Mouse (Mus musculus) natural killer cell, adult 2 months (primary cell): Measurements from ENCODE around the gene Ppip5k2.

Experiments used
- DNase-seq, 2 experiments: peaks; one replicate each; pipeline ENCODE4 v3.0.0; 2022; ENCODE audit warnings: low spot score in 2 of 2

Gene Ppip5k2

DNA sequence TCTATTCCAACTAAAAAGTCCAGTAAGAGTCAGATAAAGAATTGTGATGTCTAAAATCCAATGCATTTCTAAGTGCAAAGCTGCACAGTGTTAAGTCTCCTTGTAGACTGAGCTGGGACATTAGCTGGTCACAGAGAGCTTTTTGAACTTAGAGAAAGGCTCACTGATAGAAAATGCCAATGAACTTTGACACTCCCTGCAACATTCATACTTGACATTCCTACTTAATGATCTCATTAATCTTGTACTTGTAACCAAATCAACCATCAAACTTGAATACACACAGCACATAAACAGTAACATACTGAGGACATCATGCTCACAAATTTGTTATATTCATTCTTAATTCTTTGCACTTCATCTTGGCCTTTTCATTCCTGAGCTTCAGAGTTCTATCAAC lies 10.4 kb downstream of the Ppip5k2 start:
- DNase-seq, result no peak

DNA sequence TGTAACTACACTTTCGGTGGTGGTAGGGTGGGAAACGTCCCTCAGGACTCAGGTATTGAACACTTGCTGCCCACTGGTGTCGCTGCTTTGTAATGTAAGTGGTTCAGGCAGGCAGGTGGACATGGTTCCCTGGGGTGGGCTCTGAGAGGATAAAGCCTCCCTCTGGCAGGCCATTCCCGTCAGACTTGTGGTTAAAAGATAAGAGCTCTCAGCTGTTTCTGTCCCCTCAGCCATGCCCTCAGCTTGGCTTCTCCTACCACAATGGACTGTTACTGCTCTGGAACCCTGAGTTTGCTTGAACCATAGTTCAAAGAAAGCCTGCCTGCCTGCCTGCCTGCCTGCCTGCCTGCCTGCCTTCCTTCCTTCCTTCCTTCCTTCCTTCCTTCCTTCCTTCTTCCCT lies 15.8 kb downstream of the Ppip5k2 start:
- DNase-seq, result no peak

DNA sequence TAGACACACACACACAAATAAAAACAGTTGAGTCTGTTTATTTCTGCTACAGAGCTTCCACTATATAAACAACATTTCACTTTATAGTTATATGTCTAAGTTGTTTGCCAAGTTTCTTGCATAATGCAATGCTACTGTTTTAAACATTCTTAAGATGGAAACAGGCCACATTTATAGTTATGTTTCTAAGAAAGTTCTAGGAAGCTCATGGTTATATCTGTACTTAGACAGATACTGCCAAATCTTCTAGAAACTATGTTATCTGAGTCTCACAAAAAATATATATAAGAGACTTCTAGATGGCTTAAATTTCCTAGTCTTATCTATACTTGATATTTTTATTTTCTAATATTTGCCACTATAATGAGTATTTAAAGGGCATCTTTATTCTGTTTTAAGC lies 17.0 kb downstream of the Ppip5k2 start:
- no peak for DNase-seq

DNA sequence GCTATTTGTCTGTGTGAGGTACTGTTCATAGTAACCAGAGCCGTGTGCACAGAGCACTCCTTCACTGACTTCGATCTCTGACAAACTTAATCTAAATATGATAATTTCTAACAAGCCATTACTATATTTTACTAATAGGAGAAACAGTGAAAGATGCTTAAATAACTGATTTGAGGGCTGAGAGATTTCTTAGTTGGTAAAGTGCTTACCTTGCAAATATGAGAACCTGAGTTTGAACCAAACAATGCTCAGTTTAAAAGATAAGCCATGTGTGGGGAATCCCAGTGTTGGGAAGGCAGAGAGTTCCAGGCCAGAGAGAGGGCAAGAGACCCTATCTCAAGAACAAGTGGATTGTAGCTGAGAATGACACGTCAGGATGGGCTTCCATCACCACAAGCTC lies 22.0 kb downstream of the Ppip5k2 start:
- no peak for DNase-seq

DNA sequence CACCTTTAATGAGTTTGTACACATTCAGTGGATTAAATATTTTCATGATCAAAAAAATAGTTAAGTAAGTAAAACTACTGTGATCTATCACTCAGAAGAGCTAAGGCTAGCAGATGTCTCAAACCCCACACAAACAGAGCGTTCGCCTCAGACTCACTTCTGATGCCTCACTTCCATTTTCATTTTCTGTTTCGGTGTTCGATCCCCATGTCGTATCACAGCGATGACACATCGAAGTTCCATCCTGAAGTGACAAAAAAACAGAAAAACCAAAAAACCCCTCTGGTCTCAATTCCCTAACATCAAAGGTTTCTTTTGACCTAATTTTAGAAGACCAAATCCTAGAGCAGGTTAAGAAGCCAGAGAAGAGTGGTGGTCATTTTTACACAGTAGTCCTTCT lies 23.9 kb downstream of the Ppip5k2 start:
- no peak for DNase-seq

DNA sequence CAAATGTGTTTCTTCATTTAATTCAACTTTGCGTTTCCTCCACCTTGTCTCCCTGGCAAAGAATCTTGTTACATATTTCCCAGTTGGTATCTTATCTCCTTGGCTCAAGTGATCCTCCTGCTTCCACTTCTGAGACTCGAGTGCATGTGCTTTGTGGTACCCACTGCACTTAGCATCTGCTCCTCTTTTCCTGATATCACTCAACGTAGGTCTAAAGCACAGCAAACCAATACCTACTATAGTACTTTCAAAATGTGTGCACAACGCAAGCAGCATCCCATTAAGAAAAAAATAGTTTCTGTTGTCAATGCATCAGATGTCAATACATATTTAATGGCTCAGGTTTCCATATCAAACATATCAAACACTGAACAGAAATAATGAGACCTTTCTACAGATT lies 24.5 kb downstream of the Ppip5k2 start:
- DNase-seq, result no peak

DNA sequence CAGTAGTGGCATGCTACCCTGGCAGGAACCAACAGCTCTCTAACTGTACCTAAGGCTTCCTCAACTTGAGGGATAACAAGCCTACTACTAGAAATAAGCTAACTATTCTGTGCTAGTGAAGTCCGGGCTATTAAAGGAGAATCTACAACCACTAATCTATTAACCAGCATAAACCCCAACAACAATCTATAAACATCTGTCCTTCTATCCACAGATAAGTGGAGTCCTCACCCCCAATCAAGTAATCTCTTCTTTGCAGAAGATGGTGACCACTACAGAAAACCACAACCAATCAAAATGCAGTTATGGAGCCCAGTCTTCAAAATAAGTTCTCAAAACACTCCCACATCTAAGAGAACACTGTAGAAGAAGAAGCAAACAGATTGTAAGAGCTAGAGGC lies 27.1 kb downstream of the Ppip5k2 start:
- DNase-seq, result no peak

DNA sequence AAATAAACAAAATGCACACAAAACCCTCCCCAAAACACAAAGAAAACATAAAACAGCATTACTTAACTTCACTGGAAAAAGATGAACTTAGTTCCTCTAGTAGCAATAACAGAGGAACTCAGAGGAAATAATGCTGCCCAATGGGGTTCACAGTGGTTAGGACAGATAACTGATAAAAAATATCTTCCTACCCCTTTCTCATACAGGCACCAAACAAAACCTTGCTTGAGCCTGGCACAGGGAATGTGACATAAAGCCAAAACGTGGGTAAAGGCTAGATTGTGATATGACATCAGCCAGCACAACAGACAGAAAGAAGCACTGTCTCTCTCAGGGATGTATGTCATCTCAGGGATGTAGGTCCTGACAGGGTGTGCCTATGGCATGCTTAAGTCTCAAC lies 40.9 kb downstream of the Ppip5k2 start:
- no peak for DNase-seq

DNA sequence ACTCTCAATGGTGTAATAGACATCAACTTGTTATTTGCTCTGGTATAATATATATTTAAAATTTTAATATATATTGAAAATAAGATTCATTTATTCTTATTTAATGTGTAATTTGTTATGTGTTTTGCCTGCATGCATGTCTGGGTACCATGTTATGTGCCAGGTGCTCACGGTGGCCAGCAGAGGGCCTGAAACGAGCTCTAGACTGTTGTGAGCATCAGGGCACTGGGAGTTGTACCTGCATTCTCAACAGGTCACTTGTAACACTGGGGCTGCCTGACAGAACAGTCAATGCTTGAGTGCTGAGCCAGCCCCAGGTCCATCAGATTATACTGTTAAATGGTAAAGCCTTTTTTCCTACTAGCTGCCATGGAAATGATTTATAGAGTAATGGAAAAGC lies 43.5 kb downstream of the Ppip5k2 start:
- no peak for DNase-seq

DNA sequence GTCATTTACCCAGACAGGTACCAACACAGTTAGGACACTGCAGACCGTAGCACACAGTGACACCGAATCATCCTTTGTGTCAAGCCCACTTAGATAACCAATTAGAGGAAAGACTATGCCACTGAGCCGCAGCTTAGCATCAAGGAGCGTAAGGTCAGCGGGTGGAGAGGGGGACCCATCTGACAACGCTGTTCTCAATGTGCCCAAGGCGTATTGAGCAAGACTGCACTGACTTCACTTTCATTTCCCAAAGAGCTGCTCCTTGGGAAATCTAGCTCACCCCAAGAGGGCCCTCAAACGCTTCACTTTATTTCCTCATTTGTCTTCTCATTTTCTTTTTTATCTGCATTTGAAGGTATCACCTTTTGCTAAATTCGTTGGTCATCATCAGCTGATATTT lies 51.8 kb downstream of the Ppip5k2 start:
- DNase-seq, result no peak

DNA sequence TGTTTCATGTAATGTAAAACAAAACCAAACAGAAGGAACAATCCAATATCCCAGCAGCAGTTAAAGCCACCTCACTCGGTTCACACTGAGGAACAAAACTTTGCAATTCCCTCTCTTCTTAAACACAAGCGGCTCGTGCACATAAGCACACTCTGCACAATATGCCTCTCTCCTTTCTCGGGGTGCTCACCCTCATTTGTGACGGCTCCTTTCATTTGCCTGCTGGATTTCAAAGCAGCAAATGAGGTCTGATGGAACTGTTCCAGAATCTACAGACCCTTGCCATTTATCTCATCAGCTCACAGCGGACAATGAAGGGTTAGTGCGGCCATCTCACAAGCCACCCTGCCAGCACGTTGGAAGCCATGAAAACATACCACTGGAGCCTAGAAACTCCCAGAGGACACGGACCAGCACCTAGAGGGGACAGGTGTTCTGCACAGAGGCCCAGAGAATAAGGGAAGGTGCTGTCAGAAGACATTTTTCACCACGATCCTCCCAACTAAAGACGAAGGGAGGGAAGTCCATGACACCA lies 55.8 kb downstream of the Ppip5k2 start:
- no peak for DNase-seq

DNA sequence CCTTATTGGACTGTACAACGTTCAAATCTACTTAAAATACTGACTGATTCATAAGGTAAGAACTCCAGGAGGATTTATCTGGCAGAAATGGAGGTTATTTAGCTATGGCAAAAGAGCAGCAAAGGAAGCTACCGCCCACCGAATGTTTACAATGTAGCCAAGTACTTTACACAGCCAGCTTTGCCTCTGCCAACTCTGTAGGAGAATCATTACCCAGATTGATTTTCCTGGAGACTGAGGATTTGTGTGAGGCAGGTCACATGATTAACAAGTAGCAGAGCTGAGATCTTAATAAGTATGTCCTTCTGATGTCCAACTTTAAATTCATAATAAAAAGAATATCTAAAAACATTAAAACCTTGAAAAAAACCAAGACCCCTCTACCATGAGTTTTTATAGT lies 59.7 kb downstream of the Ppip5k2 start:
- DNase-seq, result no peak

DNA sequence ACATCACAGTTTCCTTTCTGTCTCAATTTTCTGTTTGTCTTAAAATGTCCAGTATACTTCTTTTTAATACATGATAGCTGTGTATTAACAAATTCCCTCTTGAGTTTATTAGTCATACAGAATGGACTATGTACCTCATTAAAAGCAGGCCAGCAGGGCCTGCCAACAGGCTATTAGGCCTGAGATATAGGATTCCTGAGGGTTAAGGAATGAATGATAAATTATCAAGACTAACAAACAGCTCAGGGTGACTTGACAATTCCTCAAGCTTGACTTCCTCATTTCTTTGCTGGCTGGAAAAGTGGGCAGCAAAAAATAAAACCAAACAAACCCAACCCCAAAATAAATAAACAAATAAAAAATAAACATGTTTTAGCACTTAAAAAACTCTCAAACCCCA lies 64.8 kb downstream of the Ppip5k2 start:
- no peak for DNase-seq

DNA sequence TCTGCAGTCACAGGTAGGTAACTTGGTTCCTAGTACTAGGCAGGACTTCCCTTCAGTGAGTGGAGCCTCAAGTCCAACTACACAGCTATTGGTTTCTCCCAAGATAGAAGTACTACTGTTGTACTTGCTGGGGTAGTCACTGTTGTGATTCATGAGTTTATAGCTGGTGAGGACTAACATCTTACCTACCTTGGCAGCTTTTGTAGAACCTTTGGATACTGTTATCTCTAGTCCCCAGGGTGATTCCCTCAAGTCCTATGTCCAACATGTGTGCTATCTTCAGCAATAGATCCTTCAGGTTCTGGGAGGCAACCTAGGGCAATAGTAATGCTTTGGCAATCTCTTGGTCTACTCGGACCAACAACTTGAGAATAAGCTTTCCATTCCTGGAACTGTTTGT lies 65.6 kb downstream of the Ppip5k2 start:
- DNase-seq, result no peak

DNA sequence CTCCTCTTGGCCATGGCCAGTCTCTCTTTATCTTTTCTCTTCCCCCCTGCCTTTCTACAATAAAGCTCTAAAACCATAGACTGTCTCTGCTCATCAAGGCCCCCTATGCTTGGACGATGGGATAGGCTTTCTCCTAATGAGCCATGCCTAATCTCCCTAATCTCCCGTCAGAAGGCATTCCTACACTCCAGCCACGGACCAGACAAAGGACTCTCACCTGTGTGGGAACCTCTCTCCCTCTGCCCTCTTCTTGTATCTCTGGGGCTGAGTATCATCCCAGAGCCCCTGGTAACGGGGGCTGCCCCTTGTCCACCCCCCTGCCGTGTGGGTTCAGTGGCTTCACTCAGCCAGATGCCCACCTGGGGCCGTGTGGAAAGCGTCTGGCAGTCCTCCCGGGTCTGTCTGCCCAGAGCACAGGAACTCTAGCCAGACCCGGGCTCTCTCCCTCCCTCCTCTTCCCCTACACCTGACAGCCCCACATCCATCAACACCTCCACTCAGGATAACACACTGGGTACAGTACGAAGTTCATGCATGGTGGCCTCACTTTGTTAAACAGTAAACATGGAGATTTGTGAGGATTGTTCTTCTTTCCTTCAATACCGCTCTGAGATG lies 71.1 kb downstream of the Ppip5k2 start:
- no peak for DNase-seq

DNA sequence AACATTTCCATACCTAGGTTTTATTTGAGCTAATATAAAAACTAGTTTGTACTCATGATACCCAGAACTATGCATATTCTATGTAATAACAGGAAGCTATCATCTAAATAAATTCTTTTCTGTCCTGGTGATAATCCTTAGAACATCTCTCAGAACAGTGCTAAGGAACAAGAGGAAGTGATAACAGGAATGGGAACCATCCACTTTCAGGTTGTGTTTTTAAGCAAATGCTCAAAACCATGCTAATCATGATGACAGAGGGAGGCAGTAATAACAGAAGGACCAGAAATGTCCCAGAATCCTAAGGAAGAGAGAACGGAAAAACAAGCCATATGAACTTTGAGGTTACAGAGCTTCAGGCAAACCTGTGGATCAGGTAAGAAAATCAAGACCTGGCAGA lies 72.9 kb downstream of the Ppip5k2 start:
- DNase-seq, result no peak

DNA sequence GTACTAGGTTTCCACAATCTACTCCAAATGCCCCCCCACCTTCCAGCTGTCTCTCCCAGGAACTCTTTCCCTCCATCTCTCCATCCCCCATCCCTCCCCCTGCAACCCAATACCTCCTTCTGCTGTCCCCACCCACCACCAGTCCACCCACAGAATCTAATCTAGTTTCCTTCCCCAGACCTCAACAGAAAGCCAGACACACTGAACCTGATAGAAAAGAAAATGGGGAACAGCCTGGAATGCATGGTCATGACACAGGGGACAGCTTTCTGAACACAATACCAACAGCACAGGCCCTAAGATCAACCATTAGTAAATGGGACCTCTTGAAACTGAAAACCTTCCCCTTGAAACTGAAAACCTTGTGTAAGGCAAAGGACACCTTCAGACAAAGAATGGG lies 76.4 kb downstream of the Ppip5k2 start:
- DNase-seq, result no peak

DNA sequence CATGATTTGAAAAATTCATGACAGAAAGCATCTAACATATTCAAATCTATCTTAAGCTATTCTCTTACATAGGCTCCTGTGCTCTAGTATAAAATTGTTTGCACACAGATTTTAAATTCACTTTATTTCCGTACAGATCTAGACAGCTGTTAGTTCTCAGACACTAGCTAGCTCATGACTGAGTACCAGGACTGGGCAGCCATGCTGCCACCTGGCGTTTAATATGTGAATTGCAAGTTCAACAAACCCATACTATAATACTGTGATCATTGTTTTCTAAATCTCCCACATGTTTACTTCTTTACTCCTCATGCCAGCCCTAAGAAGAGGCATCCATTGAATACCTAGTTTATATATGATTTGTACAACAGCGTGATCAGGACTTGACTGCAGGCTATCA lies 81.5 kb downstream of the Ppip5k2 start:
- DNase-seq, result peak; percentile 26 to 55

DNA sequence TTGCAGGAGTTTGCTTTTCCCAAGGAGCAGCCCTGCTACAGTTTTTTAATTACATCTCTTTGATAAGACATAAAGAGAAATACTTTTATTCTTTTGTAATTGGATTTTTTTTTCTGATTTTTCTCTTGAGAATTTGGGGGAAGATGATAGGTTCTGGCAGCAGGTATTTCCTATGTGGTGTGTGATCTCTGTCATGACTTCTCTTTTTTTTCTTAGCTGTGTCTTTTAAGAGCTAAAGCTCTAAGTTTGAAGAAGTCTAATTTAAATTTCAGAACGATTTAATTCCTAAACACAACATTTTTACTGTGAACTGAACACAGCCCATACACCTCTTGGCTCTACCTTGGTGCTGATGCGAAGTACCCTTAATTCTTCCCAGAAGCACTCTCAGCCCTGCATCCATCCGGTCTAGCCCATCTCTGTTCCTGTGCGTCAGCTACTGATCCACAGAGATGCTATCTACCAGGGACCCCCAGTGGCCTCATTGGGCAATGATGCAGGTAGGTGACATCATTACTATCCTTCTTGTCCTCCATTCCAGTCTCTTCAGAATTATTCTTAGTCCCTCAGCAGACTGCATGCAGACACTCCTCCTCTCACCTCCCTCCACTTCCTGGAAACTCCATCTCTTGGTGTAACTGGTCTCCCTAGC lies 93.6 kb downstream of the Ppip5k2 start:
- DNase-seq, result no peak

DNA sequence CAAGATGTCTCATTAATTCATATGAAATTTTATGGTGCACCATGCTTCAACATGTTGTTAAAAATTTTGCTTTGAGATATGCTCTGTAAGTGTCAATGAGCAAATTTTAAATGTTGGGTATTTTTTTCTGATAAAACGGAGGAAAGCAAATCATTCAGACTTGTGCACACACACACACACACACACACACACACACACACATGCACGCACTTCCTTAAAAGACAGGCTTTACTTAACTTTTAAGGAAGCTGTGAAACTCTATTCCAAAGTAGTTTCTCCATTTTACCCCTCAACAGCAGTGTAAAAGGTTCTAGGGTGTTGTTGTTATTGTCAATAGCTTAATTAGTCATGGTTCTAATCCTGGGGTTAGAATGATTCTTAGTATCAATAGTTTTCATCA lies 94.1 kb downstream of the Ppip5k2 start:
- no peak for DNase-seq

DNA sequence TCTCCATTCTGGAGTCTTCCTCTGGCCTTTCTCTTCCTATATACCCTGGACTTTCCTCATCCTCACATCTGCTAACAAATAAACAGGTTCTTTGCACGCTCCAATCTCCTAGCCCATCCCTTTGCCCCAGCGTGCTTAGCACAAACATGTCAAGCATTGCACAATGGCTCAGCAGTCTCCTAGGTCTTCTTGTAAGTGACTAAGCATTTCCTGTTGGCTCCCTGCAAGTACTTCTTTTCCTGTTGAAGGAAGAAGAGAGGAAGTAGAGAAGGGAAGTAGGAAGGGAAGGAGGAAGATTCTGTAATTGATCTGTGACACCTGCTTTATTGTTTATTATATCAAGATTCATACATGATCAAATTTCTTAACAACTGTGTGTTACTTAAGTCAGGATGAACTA lies 97.4 kb downstream of the Ppip5k2 start:
- no peak for DNase-seq

DNA sequence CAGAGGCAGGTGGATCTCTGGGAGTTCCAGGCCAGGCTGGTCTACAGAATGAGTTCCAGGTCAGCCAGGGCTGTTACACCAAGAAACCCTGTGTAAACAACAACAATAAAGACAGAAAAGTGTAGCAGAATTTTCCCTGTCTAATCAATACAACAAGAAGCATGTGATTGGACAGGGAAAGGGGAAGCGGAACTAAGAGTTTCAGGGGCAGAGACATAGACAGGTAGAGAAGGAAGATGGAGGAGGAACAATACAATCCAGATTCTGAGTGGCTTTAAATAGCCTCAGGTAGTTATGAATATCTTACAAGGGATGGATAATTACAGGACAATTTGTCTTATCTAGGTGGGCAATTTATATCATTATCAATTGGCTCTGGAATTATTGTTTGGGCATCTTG lies 102.9 kb downstream of the Ppip5k2 start:
- DNase-seq, result no peak

DNA sequence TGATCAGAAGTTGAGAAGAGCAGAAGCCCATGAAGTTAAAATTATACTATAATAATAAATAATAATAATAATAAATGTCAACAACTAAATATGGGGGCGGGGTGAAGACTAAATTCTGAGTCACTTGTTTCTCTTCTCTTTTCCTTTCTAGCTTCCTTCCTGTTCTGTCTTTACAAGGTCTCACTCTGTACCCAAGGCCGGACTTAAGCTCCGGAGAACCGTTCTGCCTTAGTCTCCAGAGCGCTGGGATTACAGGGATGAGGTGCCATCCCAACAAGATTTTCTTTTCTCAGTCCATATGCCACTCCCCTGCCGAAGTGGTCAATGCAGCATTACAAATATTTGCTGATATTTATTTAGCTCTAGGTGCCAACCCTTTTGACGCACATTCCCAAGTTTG lies 107.9 kb downstream of the Ppip5k2 start:
- DNase-seq, result no peak
